Mouse (Mus musculus): ENCODE data around the gene Adamtsl5. TPM values are rescaled to one million over a fixed set of nuclear protein-coding genes. Genes with fewer than 3 reads are reported as not detected.

Adamtsl5 gene
- polyA plus RNA-seq, 1 experiment: 10.8 TPM

- Histone ChIP-seq H3K4me3 (replicated peaks; ENCODE audit: insufficient read depth, low read depth, low read length) (peak overlapping the region; percentile 91), H3K27me3 (ENCODE audit: control insufficient read depth, insufficient read depth, low read length) (no peaks in the 10 kb centered on the region), H3K27ac (ENCODE audit: insufficient read depth, low read length) (no peak overlapping the region), H3K4me1 (ENCODE audit: control insufficient read depth, insufficient read depth, low read length) (peaks cover 20% of the 10 kb centered on the region)
- TF ChIP-seq CTCF (IDR thresholded peaks at IDR 0.05; ENCODE audit: borderline replicate concordance, insufficient read depth, low read depth, low read length) (no peak), POLR2A (IDR thresholded peaks at IDR 0.05; ENCODE audit: borderline replicate concordance, insufficient read depth, low read length) (no peak)
- 10% methylated on average over 14 of the region's 14 CpGs for WGBS
- no peak for DNase-seq
These were observed 54.9 kb downstream of the Adamtsl5 start for GRCm38 (mm10) chr10:80293325-80293724.

- under 1% methylated on average over 72 of the region's 72 CpGs for WGBS
- TF ChIP-seq CTCF (IDR thresholded peaks at IDR 0.05; ENCODE audit: borderline replicate concordance, insufficient read depth, low read depth, low read length) (peak; percentile 42; the same call in 1 of the 2 replicates), POLR2A (IDR thresholded peaks at IDR 0.05; ENCODE audit: borderline replicate concordance, insufficient read depth, low read length) (peak; percentile 97)
- peaks cover 14% of the 10 kb centered on the region for H3K4me1 ChIP-seq (ENCODE audit: control insufficient read depth, insufficient read depth, low read length)
- H3K27me3 ChIP-seq (ENCODE audit: control insufficient read depth, insufficient read depth, low read length): no peaks in the 10 kb centered on the region
- peak; percentile 94 to 95 for DNase-seq
- no peak within 1 kb of the TSS for H3K27ac ChIP-seq (ENCODE audit: insufficient read depth, low read length)
- peak within 1 kb of the TSS; percentile 91 for H3K4me3 ChIP-seq (replicated peaks; ENCODE audit: insufficient read depth, low read depth, low read length)
These were observed 55.7 kb downstream of the Adamtsl5 start, which contains the start of gene Rps15 for GRCm38 (mm10) chr10:80292251-80293146. Gene Rps15 (plus strand): TSS chr10:80292453.

Other genes starting within 250 kb of the Adamtsl5 start
- gene Sbno2, start 242.8 kb downstream of the Adamtsl5 start, polyA plus RNA-seq (2012; rRNA removed): 25.4 and 28.9 TPM in 2 replicates
- gene Stk11, start 232.6 kb downstream of the Adamtsl5 start, polyA plus RNA-seq (2012; rRNA removed): 110 and 112 TPM in 2 replicates
- 736 and 758 TPM in 2 replicates for gene Atp5d, start 209.8 kb downstream of the Adamtsl5 start, polyA plus RNA-seq (2012; rRNA removed)
- gene Cbarp, start 207.6 kb downstream of the Adamtsl5 start, polyA plus RNA-seq (2012; rRNA removed): 147 and 151 TPM in 2 replicates
- gene Midn, start 200.1 kb downstream of the Adamtsl5 start, polyA plus RNA-seq (2012; rRNA removed): 26.1 and 26.5 TPM in 2 replicates
- gene Cirbp, start 182.4 kb downstream of the Adamtsl5 start, polyA plus RNA-seq (2012; rRNA removed): 240 and 261 TPM in 2 replicates
- 16.4 and 18.0 TPM in 2 replicates for gene 1600002K03Rik, start 175.5 kb downstream of the Adamtsl5 start, polyA plus RNA-seq (2012; rRNA removed)
- 10.2 and 10.7 TPM in 2 replicates for gene Efna2, start 168.9 kb downstream of the Adamtsl5 start, polyA plus RNA-seq (2012; rRNA removed)
- gene Mum1, start 122.0 kb downstream of the Adamtsl5 start, polyA plus RNA-seq (2012; rRNA removed): 41.1 and 42.5 TPM in 2 replicates
- gene Ndufs7, start 99.3 kb downstream of the Adamtsl5 start, polyA plus RNA-seq (2012; rRNA removed): 668 and 680 TPM in 2 replicates
- gene Gamt, start 87.4 kb downstream of the Adamtsl5 start, polyA plus RNA-seq (2012; rRNA removed): 52.9 and 54.5 TPM in 2 replicates
- gene Dazap1, start 86.9 kb downstream of the Adamtsl5 start, polyA plus RNA-seq (2012; rRNA removed): 90.2 and 92.7 TPM in 2 replicates
- 1,303 and 1,454 TPM in 2 replicates for gene Rps15, start 56.0 kb downstream of the Adamtsl5 start, polyA plus RNA-seq (2012; rRNA removed)
- gene Apc2, start 52.4 kb downstream of the Adamtsl5 start, polyA plus RNA-seq (2012; rRNA removed): 67.1 and 69.1 TPM in 2 replicates
- gene 2310011J03Rik, start 27.9 kb downstream of the Adamtsl5 start, polyA plus RNA-seq (2012; rRNA removed): 49.7 and 51.1 TPM in 2 replicates
- 13.7 and 14.1 TPM in 2 replicates for gene Pcsk4, start 18.9 kb downstream of the Adamtsl5 start, polyA plus RNA-seq (2012; rRNA removed)
- gene Reep6, start 18.5 kb downstream of the Adamtsl5 start, polyA plus RNA-seq (2012; rRNA removed): 9.0 and 10.3 TPM in 2 replicates
- gene Plk5, start 8.0 kb upstream of the Adamtsl5 start, polyA plus RNA-seq (2012; rRNA removed): 145 and 151 TPM in 2 replicates
- 16.1 and 16.2 TPM in 2 replicates for gene Mex3d, start 39.2 kb upstream of the Adamtsl5 start, polyA plus RNA-seq (2012; rRNA removed)
- 193 and 199 TPM in 2 replicates for gene Mbd3, start 51.1 kb upstream of the Adamtsl5 start, polyA plus RNA-seq (2012; rRNA removed)
- gene Uqcr11, start 58.4 kb upstream of the Adamtsl5 start, polyA plus RNA-seq (2012; rRNA removed): 1,410 and 1,545 TPM in 2 replicates
- 34.2 and 38.8 TPM in 2 replicates for gene Tcf3, start 85.2 kb upstream of the Adamtsl5 start, polyA plus RNA-seq (2012; rRNA removed)
- gene Onecut3, start 146.4 kb upstream of the Adamtsl5 start, polyA plus RNA-seq (2012; rRNA removed): 0.36 and 0.46 TPM in 2 replicates
- gene Atp8b3, start 190.7 kb upstream of the Adamtsl5 start, polyA plus RNA-seq (2012; rRNA removed): 0.30 and 0.52 TPM in 2 replicates
- 44.4 and 47.5 TPM in 2 replicates for gene Rexo1, start 213.1 kb upstream of the Adamtsl5 start, polyA plus RNA-seq (2012; rRNA removed)
- 9.5 and 10.6 TPM in 2 replicates for gene Klf16, start 228.9 kb upstream of the Adamtsl5 start, polyA plus RNA-seq (2012; rRNA removed)
- 230 and 232 TPM in 2 replicates for gene Abhd17a, start 241.9 kb upstream of the Adamtsl5 start, polyA plus RNA-seq (2012; rRNA removed)